Mouse (Mus musculus): ENCODE results near the gene Bcor. TPM values are rescaled to one million over a fixed set of nuclear protein-coding genes. Genes with fewer than 3 reads are reported as not detected.

The Bcor gene
- total RNA-seq, 1 experiment = 32.9 TPM

DNA sequence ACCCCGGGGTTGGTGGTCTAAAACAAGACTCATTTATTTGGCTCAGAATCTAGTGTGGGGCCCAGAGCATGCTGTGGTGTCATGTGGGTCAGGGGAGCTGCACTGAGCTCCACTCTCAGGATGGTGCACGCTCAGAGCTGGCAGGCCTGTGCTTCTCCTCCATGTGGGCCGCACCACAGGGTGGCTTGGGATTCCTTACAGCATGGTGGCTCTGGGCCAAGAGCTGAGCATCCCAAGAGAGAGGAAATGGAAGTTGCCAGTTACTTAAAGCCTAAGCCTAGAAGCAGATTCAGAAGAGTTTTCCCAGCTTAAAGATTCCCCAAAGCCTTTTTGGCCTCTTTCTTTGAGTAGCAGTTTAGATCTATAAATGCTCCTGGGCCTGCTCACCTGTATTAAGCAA lies 151.1 kb downstream of the Bcor start:
- no peak overlapping the region for H3K4me3 ChIP-seq (ENCODE audit: insufficient read depth in 1 of 2, low read depth in 1 of 2, low read length in 2 of 2, poor library complexity in 1 of 2, severe bottlenecking in 1 of 2)
- in situ Hi-C loops (cut with MboI; ENCODE audit: low sequenced_read_pairs in 2 of 2, unreplicated experiment in 2 of 2) = loop anchor here in 1 of 2 experiments (10.0 kb wide), 1 partner anchor 66 kb away; no protein-coding TSS in a partner anchor
- no peak for TF ChIP-seq HCFC1 (IDR thresholded peaks at IDR 0.05; ENCODE audit: borderline replicate concordance, insufficient read depth, low read length)
- TF ChIP-seq CHD2 (IDR thresholded peaks at IDR 0.05; ENCODE audit: low read depth, low read length) = no peak
- TF ChIP-seq ZC3H11A (IDR thresholded peaks at IDR 0.05; ENCODE audit: borderline replicate concordance, low read depth, low read length) = no peak
- no peak for TF ChIP-seq MAFK (IDR thresholded peaks at IDR 0.05; ENCODE audit: insufficient read depth, low read depth, low read length)
- TF ChIP-seq ZNF384 (IDR thresholded peaks at IDR 0.05; ENCODE audit: low read depth, low read length) = no peak
- H3K9ac ChIP-seq (ENCODE audit: insufficient read depth, low read depth, low read length, poor library complexity, severe bottlenecking) = no peak overlapping the region
- peaks cover 0 to 12% of the 10 kb centered on the region in 2 experiments; a peak in 2 of 4 replicates for H3K4me1 ChIP-seq (ENCODE audit: control insufficient read depth in 2 of 2, insufficient read depth in 2 of 2, low read length in 2 of 2, poor library complexity in 1 of 2)
- no peak for DNase-seq (ENCODE audit: low read depth, low spot score)
- no peaks in the 10 kb centered on the region for H3K36me3 ChIP-seq (ENCODE audit: control insufficient read depth, insufficient read depth, low read length, poor library complexity, severe bottlenecking)
- no peaks in the 10 kb centered on the region for H3K9me3 ChIP-seq (ENCODE audit: control insufficient read depth, insufficient read depth, low read depth, low read length)
- H3K27ac ChIP-seq (ENCODE audit: insufficient read depth, low read depth, low read length, poor library complexity, severe bottlenecking) = no peak overlapping the region

DNA sequence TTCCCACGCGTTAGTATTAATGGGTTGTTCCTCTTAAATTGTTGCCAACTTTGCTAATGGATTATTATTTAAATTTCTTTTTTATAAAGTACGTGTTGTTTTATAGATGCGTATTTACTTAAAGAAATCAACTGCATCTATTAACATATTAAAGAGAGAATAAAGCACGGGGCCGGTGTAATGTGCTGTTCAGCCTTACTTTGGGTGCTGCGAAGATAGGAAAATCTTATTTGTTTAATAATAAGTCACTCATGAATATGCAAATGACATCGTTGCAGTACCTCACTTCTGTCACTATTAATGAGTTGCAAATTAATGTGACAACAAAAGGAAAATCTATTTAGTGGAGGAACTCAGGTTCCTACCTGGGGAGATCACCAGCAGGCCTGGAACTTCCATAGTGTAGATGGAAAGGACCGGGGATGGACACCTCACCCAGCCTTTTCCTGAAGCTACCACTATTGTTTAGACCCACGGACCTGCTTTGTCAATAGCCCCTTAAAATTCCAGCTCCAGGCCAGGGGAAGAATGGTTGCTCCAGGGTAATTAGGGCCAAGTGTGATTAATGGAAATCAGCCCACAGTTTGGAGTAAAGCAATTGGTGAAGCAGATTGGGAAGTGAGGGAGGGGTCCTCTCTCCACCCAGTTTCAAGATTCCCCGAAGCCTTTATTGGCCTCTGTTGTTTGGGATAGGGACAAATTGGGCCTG lies 152.2 kb downstream of the Bcor start:
- Histone ChIP-seq H3K36me3 (ENCODE audit: control insufficient read depth, insufficient read depth, low read length, poor library complexity, severe bottlenecking) (no peaks in the 10 kb centered on the region), H3K9ac (ENCODE audit: insufficient read depth, low read depth, low read length, poor library complexity, severe bottlenecking) (no peak overlapping the region), H3K4me1 (ENCODE audit: control insufficient read depth in 2 of 2, insufficient read depth in 2 of 2, low read length in 2 of 2, poor library complexity in 1 of 2) (peaks cover 0 to 12% of the 10 kb centered on the region in 2 experiments; a peak in 2 of 4 replicates), H3K9me3 (ENCODE audit: control insufficient read depth, insufficient read depth, low read depth, low read length) (no peaks in the 10 kb centered on the region), H3K27ac (ENCODE audit: insufficient read depth, low read depth, low read length, poor library complexity, severe bottlenecking) (no peak overlapping the region), H3K4me3 (ENCODE audit: insufficient read depth in 1 of 2, low read depth in 1 of 2, low read length in 2 of 2, poor library complexity in 1 of 2, severe bottlenecking in 1 of 2) (peak overlapping the region in 1 of 2 experiments; percentile 32; a peak in 1 of 4 replicates)
- no peak for DNase-seq (ENCODE audit: low read depth, low spot score)
- in situ Hi-C loops (cut with MboI; ENCODE audit: low sequenced_read_pairs in 2 of 2, unreplicated experiment in 2 of 2) = loop anchor here in 1 of 2 experiments (10.0 kb wide), 1 partner anchor 67 kb away; no protein-coding TSS in a partner anchor
- no peak for TF ChIP-seq ZC3H11A (IDR thresholded peaks at IDR 0.05; ENCODE audit: borderline replicate concordance, low read depth, low read length)
- TF ChIP-seq ZNF384 (IDR thresholded peaks at IDR 0.05; ENCODE audit: low read depth, low read length) = no peak
- TF ChIP-seq MAFK (IDR thresholded peaks at IDR 0.05; ENCODE audit: insufficient read depth, low read depth, low read length) = no peak
- TF ChIP-seq HCFC1 (IDR thresholded peaks at IDR 0.05; ENCODE audit: borderline replicate concordance, insufficient read depth, low read length) = no peak
- TF ChIP-seq CHD2 (IDR thresholded peaks at IDR 0.05; ENCODE audit: low read depth, low read length) = no peak

DNA sequence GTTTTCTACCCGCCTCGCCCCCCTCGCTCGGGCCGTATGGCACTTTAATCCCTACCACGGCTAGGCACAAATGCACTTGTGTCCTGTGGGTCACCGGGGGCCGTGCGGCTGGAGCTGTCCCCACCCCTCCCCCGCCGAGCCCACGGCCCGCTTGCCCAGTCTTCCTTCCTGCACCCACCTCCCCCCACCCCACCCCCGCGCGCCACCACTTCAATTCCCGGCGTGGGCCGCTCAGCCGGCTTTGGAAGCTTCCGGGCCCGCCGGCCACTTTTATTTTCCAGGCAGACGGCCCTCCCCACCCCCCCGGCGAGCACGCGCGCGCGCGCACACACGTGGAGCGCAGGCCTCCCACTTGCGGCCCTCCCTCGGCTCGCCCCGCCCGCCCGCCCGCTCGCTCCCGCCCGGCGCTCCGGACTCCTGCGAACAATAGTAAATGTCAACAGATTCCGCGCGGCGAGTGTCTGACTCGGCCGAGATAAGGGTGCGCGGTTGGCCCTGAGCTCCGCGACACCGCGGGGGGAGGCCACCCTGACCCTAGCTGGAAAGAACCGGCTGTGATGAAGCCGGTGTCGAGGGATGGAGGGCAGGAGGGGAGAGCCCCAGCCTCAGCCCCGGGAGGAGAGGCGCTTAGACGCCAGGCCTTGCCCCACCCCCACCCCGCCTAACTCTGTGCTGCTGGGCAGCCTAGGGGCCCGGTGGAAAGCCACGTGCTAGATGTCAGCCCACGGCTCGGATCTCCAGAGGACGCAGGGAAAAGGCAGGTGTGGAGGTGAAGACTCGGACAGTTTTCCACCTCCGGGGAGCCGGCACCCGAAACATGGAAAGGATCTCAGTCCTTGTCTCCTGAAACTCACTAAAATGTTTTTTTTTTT lies 153.0 kb downstream of the Bcor start:
- peak overlapping the region; percentile 32 to 64 for H3K4me3 ChIP-seq (ENCODE audit: insufficient read depth in 1 of 2, low read depth in 1 of 2, low read length in 2 of 2, poor library complexity in 1 of 2, severe bottlenecking in 1 of 2)
- in situ Hi-C loops (cut with MboI; ENCODE audit: low sequenced_read_pairs in 2 of 2, unreplicated experiment in 2 of 2) = loop anchor here in 1 of 2 experiments (10.0 kb wide), 1 partner anchor 68 kb away; no protein-coding TSS in a partner anchor
- H3K4me1 ChIP-seq (ENCODE audit: control insufficient read depth in 2 of 2, insufficient read depth in 2 of 2, low read length in 2 of 2, poor library complexity in 1 of 2) = peaks cover 0 to 14% of the 10 kb centered on the region in 2 experiments; a peak in 3 of 4 replicates
- H3K27ac ChIP-seq (ENCODE audit: insufficient read depth, low read depth, low read length, poor library complexity, severe bottlenecking) = no peak overlapping the region
- H3K9me3 ChIP-seq (ENCODE audit: control insufficient read depth, insufficient read depth, low read depth, low read length) = no peaks in the 10 kb centered on the region
- no peaks in the 10 kb centered on the region for H3K36me3 ChIP-seq (ENCODE audit: control insufficient read depth, insufficient read depth, low read length, poor library complexity, severe bottlenecking)
- no peak for TF ChIP-seq HCFC1 (IDR thresholded peaks at IDR 0.05; ENCODE audit: borderline replicate concordance, insufficient read depth, low read length)
- no peak for TF ChIP-seq CHD2 (IDR thresholded peaks at IDR 0.05; ENCODE audit: low read depth, low read length)
- no peak for TF ChIP-seq MAFK (IDR thresholded peaks at IDR 0.05; ENCODE audit: insufficient read depth, low read depth, low read length)
- no peak for TF ChIP-seq ZNF384 (IDR thresholded peaks at IDR 0.05; ENCODE audit: low read depth, low read length)
- no peak for TF ChIP-seq ZC3H11A (IDR thresholded peaks at IDR 0.05; ENCODE audit: borderline replicate concordance, low read depth, low read length)
- DNase-seq (ENCODE audit: low read depth, low spot score) = no peak
- H3K9ac ChIP-seq (ENCODE audit: insufficient read depth, low read depth, low read length, poor library complexity, severe bottlenecking) = peak overlapping the region; percentile 64

DNA sequence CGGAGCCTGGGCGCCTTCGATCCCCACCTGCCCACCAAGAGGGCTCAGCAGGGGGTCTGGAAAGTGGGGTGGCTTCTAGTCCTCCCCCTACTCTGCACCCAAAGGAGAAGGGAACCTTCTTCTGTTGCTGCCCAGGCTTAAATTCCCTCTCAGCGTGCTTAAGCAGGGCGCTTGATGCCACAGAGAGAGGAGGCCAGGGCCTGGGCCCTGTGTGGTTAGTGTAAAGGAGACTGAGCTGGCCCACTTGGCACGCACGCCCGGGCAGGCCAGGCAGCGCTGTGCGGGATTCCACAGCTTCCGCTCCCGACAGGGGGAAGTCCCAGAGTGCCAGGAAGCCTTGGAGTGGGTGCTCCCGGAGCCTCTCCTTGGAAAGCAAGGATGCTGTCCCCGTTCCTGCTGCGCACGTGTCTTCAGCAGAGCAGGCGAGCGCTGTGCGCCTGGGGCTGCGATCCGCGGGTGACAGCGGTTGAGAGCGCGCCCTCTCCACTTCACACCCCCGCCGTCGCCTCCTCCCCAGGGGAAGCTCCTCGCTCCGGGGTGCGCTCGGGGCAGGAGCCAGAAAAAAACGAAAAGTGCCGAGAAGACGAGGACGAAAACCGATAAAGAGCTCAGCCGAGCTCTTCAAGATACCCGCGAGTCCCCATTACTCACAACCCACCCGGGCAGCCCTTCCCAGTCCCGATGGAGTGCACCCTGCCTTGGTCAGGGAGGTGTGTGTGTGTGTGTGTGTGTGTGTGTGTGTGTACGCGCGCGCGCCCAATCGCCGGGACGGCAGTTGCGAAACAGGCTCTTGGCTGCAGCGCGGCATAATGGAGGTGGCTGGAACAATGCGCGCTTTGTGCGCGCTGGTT lies 153.9 kb downstream of the Bcor start:
- in situ Hi-C loops (cut with MboI; ENCODE audit: low sequenced_read_pairs in 2 of 2, unreplicated experiment in 2 of 2) = loop anchor here in 1 of 2 experiments (10.0 kb wide), 1 partner anchor 69 kb away; no protein-coding TSS in a partner anchor
- H3K36me3 ChIP-seq (ENCODE audit: control insufficient read depth, insufficient read depth, low read length, poor library complexity, severe bottlenecking) = no peaks in the 10 kb centered on the region
- H3K9ac ChIP-seq (ENCODE audit: insufficient read depth, low read depth, low read length, poor library complexity, severe bottlenecking) = peak overlapping the region; percentile 41
- TF ChIP-seq ZC3H11A (IDR thresholded peaks at IDR 0.05; ENCODE audit: borderline replicate concordance, low read depth, low read length) = no peak
- no peak for TF ChIP-seq HCFC1 (IDR thresholded peaks at IDR 0.05; ENCODE audit: borderline replicate concordance, insufficient read depth, low read length)
- no peak for TF ChIP-seq ZNF384 (IDR thresholded peaks at IDR 0.05; ENCODE audit: low read depth, low read length)
- TF ChIP-seq MAFK (IDR thresholded peaks at IDR 0.05; ENCODE audit: insufficient read depth, low read depth, low read length) = no peak
- TF ChIP-seq CHD2 (IDR thresholded peaks at IDR 0.05; ENCODE audit: low read depth, low read length) = no peak
- no peak for DNase-seq (ENCODE audit: low read depth, low spot score)
- H3K4me3 ChIP-seq (ENCODE audit: insufficient read depth in 1 of 2, low read depth in 1 of 2, low read length in 2 of 2, poor library complexity in 1 of 2, severe bottlenecking in 1 of 2) = peak overlapping the region; percentile 32 to 64
- H3K4me1 ChIP-seq (ENCODE audit: control insufficient read depth in 2 of 2, insufficient read depth in 2 of 2, low read length in 2 of 2, poor library complexity in 1 of 2) = peaks cover 0 to 15% of the 10 kb centered on the region in 2 experiments; a peak in 3 of 4 replicates
- H3K9me3 ChIP-seq (ENCODE audit: control insufficient read depth, insufficient read depth, low read depth, low read length) = no peaks in the 10 kb centered on the region
- H3K27ac ChIP-seq (ENCODE audit: insufficient read depth, low read depth, low read length, poor library complexity, severe bottlenecking) = no peak overlapping the region
